Mouse (Mus musculus) myocyte (in vitro differentiated cells): Measurements from ENCODE around the gene Zfp697. TPM values are rescaled to one million over a fixed set of nuclear protein-coding genes. Genes with fewer than 3 reads are reported as not detected.

Experiments used
- H3K27me3 ChIP-seq: one replicate; pipeline ENCODE4 v1.6.1; 2011; ENCODE audit not compliant: control insufficient read depth, insufficient read depth, insufficient read length
- H3K36me3 ChIP-seq: one replicate; pipeline ENCODE4 v1.6.1; 2011; ENCODE audit not compliant: control insufficient read depth, insufficient read depth
- H3K4me2 ChIP-seq: one replicate; pipeline ENCODE4 v1.6.1; 2011; ENCODE audit warnings: low read depth, control low read depth
- H3K4me3 ChIP-seq: one replicate; pipeline ENCODE4 v1.5.1; 2011; ENCODE audit warnings: mild to moderate bottlenecking, control low read depth, moderate library complexity
- H3K79me2 ChIP-seq: one replicate; pipeline ENCODE4 v1.6.1; 2011; ENCODE audit not compliant: control insufficient read depth, insufficient read depth
- H3ac ChIP-seq: one replicate; pipeline ENCODE4 v1.6.1; 2011; ENCODE audit not compliant: control insufficient read depth, insufficient read length
- CEBPB ChIP-seq: IDR thresholded peaks from 2 replicates; pipeline ENCODE4 v1.6.1; 2011; ENCODE audit warnings: mild to moderate bottlenecking, moderate library complexity; ENCODE audit not compliant: poor library complexity, insufficient read depth, severe bottlenecking
- E2F4 ChIP-seq: IDR thresholded peaks from one replicate; pipeline ENCODE4 v1.6.1; 2011; ENCODE audit warnings: mild to moderate bottlenecking, control low read depth, moderate library complexity; ENCODE audit not compliant: insufficient read depth
- MAX ChIP-seq: IDR thresholded peaks from one replicate; pipeline ENCODE4 v1.6.1; 2011; ENCODE audit warnings: low read depth, mild to moderate bottlenecking, control low read depth
- MYOD1 ChIP-seq, 3 experiments: IDR thresholded peaks; one replicate each; pipeline ENCODE4 v1.6.1; 2011; ENCODE audit warnings: control low read depth in 2 of 3, low read depth in 2 of 3, mild to moderate bottlenecking in 2 of 3, moderate library complexity in 1 of 3; ENCODE audit not compliant: insufficient read length in 2 of 3, control insufficient read depth in 1 of 3
- MYOG ChIP-seq, 3 experiments: IDR thresholded peaks; one replicate each; pipeline ENCODE4 v1.6.1; 2011; ENCODE audit warnings: control low read depth in 2 of 3, low read depth in 2 of 3, mild to moderate bottlenecking in 2 of 3; ENCODE audit not compliant: insufficient read length in 2 of 3, control insufficient read depth in 1 of 3, insufficient read depth in 1 of 3
- POLR2A ChIP-seq: IDR thresholded peaks from one replicate; pipeline ENCODE4 v1.6.1; 2011; ENCODE audit warnings: low read depth, mild to moderate bottlenecking, control low read depth, moderate library complexity; ENCODE audit not compliant: insufficient read length
- POLR2AphosphoS2 ChIP-seq: IDR thresholded peaks from one replicate; pipeline ENCODE4 v1.6.1; 2011; ENCODE audit warnings: low read depth, control low read depth; ENCODE audit not compliant: insufficient read length
- REST ChIP-seq: IDR thresholded peaks from one replicate; pipeline ENCODE4 v1.6.1; 2011; ENCODE audit warnings: mild to moderate bottlenecking, control low read depth, moderate library complexity; ENCODE audit not compliant: insufficient read depth, insufficient read length
- SRF ChIP-seq: IDR thresholded peaks from one replicate; pipeline ENCODE4 v1.6.1; 2011; ENCODE audit warnings: low read depth; ENCODE audit not compliant: control insufficient read depth, insufficient read length
- TCF12 ChIP-seq: IDR thresholded peaks from one replicate; pipeline ENCODE4 v1.6.1; 2011; ENCODE audit warnings: mild to moderate bottlenecking, control low read depth; ENCODE audit not compliant: poor library complexity, insufficient read depth, severe bottlenecking
- TCF3 ChIP-seq: IDR thresholded peaks from one replicate; pipeline ENCODE4 v1.6.1; 2011; ENCODE audit warnings: low read depth, control low read depth; ENCODE audit not compliant: insufficient read length
- USF1 ChIP-seq: IDR thresholded peaks from one replicate; pipeline ENCODE4 v1.6.1; 2011; ENCODE audit warnings: low read depth, mild to moderate bottlenecking, control low read depth, moderate library complexity
- polyA plus RNA-seq: library from polyadenylated mRNA; unstranded; fragments of >200 nt; fragmentation: generic; extraction: Trizol; gene quantifications from one replicate; pipeline ENCODE4 v1.2.1, GENCODE M21; 2012; ENCODE audit warnings: missing spikeins

Gene Zfp697
- polyA plus RNA-seq, 1 experiment = 5.3 TPM

- Histone ChIP-seq H3K79me2 (no peaks in the 10 kb centered on the region), H3K36me3 (no peaks in the 10 kb centered on the region), H3K27me3 (no peaks in the 10 kb centered on the region), H3ac (no peak overlapping the region), H3K4me3 (no peak overlapping the region), H3K4me2 (no peak overlapping the region)
- TF ChIP-seq USF1 (no peak), TCF12 (no peak), REST (no peak), POLR2AphosphoS2 (no peak), CEBPB (no peak), TCF3 (no peak), MYOD1 (IDR thresholded peaks at IDR 0.05; ENCODE audit: control insufficient read depth in 1 of 3, insufficient read length in 2 of 3, low read depth in 2 of 3) (no peak), MYOG (IDR thresholded peaks at IDR 0.05; ENCODE audit: control insufficient read depth in 1 of 3, insufficient read depth in 1 of 3, insufficient read length in 2 of 3, low read depth in 2 of 3) (no peak), MAX (no peak), E2F4 (no peak), SRF (no peak), POLR2A (no peak)
These were observed 14.0 kb upstream of the Zfp697 start for GRCm38 (mm10) chr3:98368283-98368682.

DNA sequence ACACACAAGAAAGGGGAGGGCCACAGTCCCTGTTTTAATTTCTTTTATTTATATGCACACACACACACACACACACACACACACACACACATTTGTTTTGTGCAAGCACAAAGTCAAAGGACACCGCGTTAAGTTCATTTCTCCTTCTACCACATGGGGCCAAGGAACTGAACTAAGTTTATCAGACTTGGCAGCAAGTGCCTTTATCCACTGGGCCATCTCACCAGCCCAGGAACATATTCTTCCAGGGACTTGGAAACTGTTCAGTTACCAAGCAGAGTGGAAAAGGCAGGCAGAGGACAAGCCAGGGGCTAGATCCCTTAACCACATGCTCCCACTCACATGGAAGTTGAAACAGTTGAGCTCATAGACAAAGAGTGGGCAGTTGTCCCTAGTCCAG, 13.5 kb upstream of the Zfp697 start:
- no peak overlapping the region for H3K4me2 ChIP-seq
- H3K4me3 ChIP-seq = no peak overlapping the region
- no peak overlapping the region for H3ac ChIP-seq
- no peaks in the 10 kb centered on the region for H3K36me3 ChIP-seq
- H3K27me3 ChIP-seq = no peaks in the 10 kb centered on the region
- no peaks in the 10 kb centered on the region for H3K79me2 ChIP-seq
- TF ChIP-seq MAX (no peak), CEBPB (no peak), REST (no peak), E2F4 (no peak), MYOD1 (IDR thresholded peaks at IDR 0.05; ENCODE audit: control insufficient read depth in 1 of 3, insufficient read length in 2 of 3, low read depth in 2 of 3) (no peak), POLR2A (no peak), USF1 (no peak), SRF (no peak), TCF3 (no peak), MYOG (IDR thresholded peaks at IDR 0.05; ENCODE audit: control insufficient read depth in 1 of 3, insufficient read depth in 1 of 3, insufficient read length in 2 of 3, low read depth in 2 of 3) (no peak), TCF12 (no peak), POLR2AphosphoS2 (no peak)

GRCm38 (mm10) chr3:98374062-98374719, 8.1 kb upstream of the Zfp697 start:
- H3ac ChIP-seq = no peak overlapping the region
- peak overlapping the region; percentile 10 for H3K4me3 ChIP-seq
- H3K36me3 ChIP-seq = no peaks in the 10 kb centered on the region
- peak overlapping the region; percentile 82 for H3K4me2 ChIP-seq
- H3K27me3 ChIP-seq = no peaks in the 10 kb centered on the region
- TF ChIP-seq POLR2A (no peak), MYOD1 (IDR thresholded peaks at IDR 0.05; ENCODE audit: control insufficient read depth in 1 of 3, insufficient read length in 2 of 3, low read depth in 2 of 3) (peak in 2 of 3 experiments; percentile 11 to 38), MYOG (IDR thresholded peaks at IDR 0.05; ENCODE audit: control insufficient read depth in 1 of 3, insufficient read depth in 1 of 3, insufficient read length in 2 of 3, low read depth in 2 of 3) (peak in 1 of 3 experiments; percentile 80), TCF3 (no peak), USF1 (no peak), E2F4 (no peak)
- H3K79me2 ChIP-seq = no peaks in the 10 kb centered on the region

GRCm38 (mm10) chr3:98374980-98375379, 7.3 kb upstream of the Zfp697 start:
- no peak overlapping the region for H3ac ChIP-seq
- peak; percentile 68 for TF ChIP-seq CEBPB
- TF ChIP-seq TCF12 = no peak
- TF ChIP-seq POLR2A = peak; percentile 31
- H3K4me3 ChIP-seq = peak overlapping the region; percentile 10
- no peaks in the 10 kb centered on the region for H3K79me2 ChIP-seq
- no peaks in the 10 kb centered on the region for H3K27me3 ChIP-seq
- peak overlapping the region; percentile 82 for H3K4me2 ChIP-seq
- H3K36me3 ChIP-seq = no peaks in the 10 kb centered on the region

- Histone ChIP-seq H3K36me3 (no peaks in the 10 kb centered on the region), H3ac (no peak overlapping the region), H3K4me2 (no peak overlapping the region), H3K4me3 (no peak overlapping the region), H3K79me2 (no peaks in the 10 kb centered on the region), H3K27me3 (no peaks in the 10 kb centered on the region)
- TF ChIP-seq REST = no peak
- TF ChIP-seq MAX = no peak
- peak in 1 of 3 experiments; percentile 63 for TF ChIP-seq MYOD1 (IDR thresholded peaks at IDR 0.05; ENCODE audit: control insufficient read depth in 1 of 3, insufficient read length in 2 of 3, low read depth in 2 of 3)
- TF ChIP-seq MYOG (IDR thresholded peaks at IDR 0.05; ENCODE audit: control insufficient read depth in 1 of 3, insufficient read depth in 1 of 3, insufficient read length in 2 of 3, low read depth in 2 of 3) = peak in 1 of 3 experiments; percentile 21
- TF ChIP-seq POLR2AphosphoS2 = no peak
These were observed 4.0 kb upstream of the Zfp697 start for GRCm38 (mm10) chr3:98378267-98378666.
